Mouse (Mus musculus): Measurements from ENCODE around the gene Rdh1.

DNA sequence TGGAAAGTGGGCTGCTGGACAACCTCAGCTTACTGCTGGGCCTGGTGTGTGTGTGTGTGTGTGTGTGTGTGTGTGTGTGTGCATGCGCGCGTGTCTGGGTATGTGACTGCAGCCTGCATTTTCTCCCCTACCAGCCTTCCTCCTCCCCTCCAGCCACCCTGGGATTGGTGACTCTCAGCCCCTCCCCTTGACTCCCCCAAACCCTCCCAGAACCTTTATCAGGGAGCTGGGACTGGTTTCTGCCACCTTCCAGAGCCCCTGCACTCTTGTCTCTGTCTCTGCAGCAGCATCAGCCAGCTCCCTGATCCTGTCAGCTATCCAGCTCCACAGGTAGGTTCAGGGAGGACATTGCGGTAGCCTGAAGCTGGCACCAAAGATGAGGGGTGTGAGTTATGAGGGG lies 34.4 kb upstream of the Rdh1 start:
- TF ChIP-seq CTCF (conservative IDR thresholded peaks at IDR 0.05; ENCODE audit: insufficient read depth, insufficient read length, low read depth, low read length): no peak
- no peak for TF ChIP-seq POLR2A (IDR thresholded peaks at IDR 0.05; ENCODE audit: low read depth, low read length)
